Mouse (Mus musculus) lung, postnatal 0 days (tissue): Measurements from ENCODE around the gene Saxo1. TPM values are rescaled to one million over a fixed set of nuclear protein-coding genes. Genes with fewer than 3 reads are reported as not detected.

Experiments
- ATAC-seq: fragments of 200-750 bp; cut with Nextera tagmentation; 2 replicates; pipeline ENCODE4 v1.8.0; 2017; ENCODE audit warnings: moderate library complexity
- DNase-seq: peaks from one replicate; pipeline ENCODE4 v3.0.0-alpha.2; 2016; ENCODE audit warnings: low spot score
- H3K27ac ChIP-seq: fragments of 300-500 bp; sonication (generic); 2 replicates; pipeline ENCODE4 v1.5.1; 2014; ENCODE audit warnings: antibody characterized with exemption, mild to moderate bottlenecking, low read length, mixed read lengths
- H3K27me3 ChIP-seq: fragments of 300-500 bp; sonication (generic); replicated peaks from 2 replicates; pipeline ENCODE4 v1.6.1; 2014; ENCODE audit warnings: low read length, mixed read lengths; ENCODE audit not compliant: insufficient read depth
- H3K36me3 ChIP-seq: fragments of 300-500 bp; sonication (generic); 2 replicates; pipeline ENCODE4 v1.6.1; 2014; ENCODE audit warnings: low read length, mixed read lengths; ENCODE audit not compliant: insufficient read depth
- H3K4me1 ChIP-seq: fragments of 300-500 bp; sonication (generic); 2 replicates; pipeline ENCODE4 v1.6.1; 2014; ENCODE audit warnings: antibody characterized with exemption, low read depth, low read length, mixed read lengths; ENCODE audit not compliant: insufficient read depth
- H3K4me2 ChIP-seq: fragments of 300-500 bp; sonication (generic); replicated peaks from 2 replicates; pipeline ENCODE4 v1.6.1; 2014; ENCODE audit warnings: low read depth, mild to moderate bottlenecking, low read length, moderate library complexity, mixed read lengths
- H3K4me3 ChIP-seq: fragments of 300-500 bp; sonication (generic); 2 replicates; pipeline ENCODE4 v1.5.1; 2014; ENCODE audit warnings: low read depth, low read length
- H3K9ac ChIP-seq: fragments of 300-500 bp; sonication (generic); replicated peaks from 2 replicates; pipeline ENCODE4 v1.6.1; 2014; ENCODE audit warnings: low read depth, mild to moderate bottlenecking
- H3K9me3 ChIP-seq: fragments of 300-500 bp; sonication (generic); 2 replicates; pipeline ENCODE4 v1.6.1; 2016; ENCODE audit warnings: low read length, mixed read lengths
- CTCF ChIP-seq: IDR thresholded peaks from 2 replicates; pipeline ENCODE4 v1.5.1; 2016; ENCODE audit warnings: antibody characterized with exemption, mild to moderate bottlenecking
- EP300 ChIP-seq: IDR thresholded peaks from 2 replicates; pipeline ENCODE4 v1.6.1; 2016; ENCODE audit warnings: antibody characterized with exemption, mild to moderate bottlenecking, control low read depth
- WGBS: fragments of 180-500 bp; shearing (Covaris S2); extraction: QIAGEN DNeasy Blood & Tissue Kit; methylation state at CpG from one replicate; pipeline ENCODE4 v1.1.7; 2014; 5-methylcytosine and 5-hydroxymethylcytosine counted together
- polyA plus RNA-seq: library from polyadenylated mRNA; unstranded; fragments of >200 nt; fragmentation: Nextera tagmentation; extraction: Ambion mirVana; gene quantifications from 2 replicates; pipeline ENCODE4 v1.2.1, GENCODE M21; 2015

Gene Saxo1
- polyA plus RNA-seq, 1 experiment from 2014 or later, result 0.06 TPM

GRCm38 (mm10) chr4:86537972-86538371 is 20.2 kb downstream of the Saxo1 start:
- ATAC-seq (no peak), DNase-seq (peak; percentile 67)
- no peaks in the 10 kb centered on the region for H3K9me3 ChIP-seq
- no peaks in the 10 kb centered on the region for H3K36me3 ChIP-seq
- WGBS, result 42% methylated on average over 4 of the region's 4 CpGs
- no peaks in the 10 kb centered on the region for H3K4me1 ChIP-seq
- no peak overlapping the region for H3K4me2 ChIP-seq
- H3K27ac ChIP-seq, result no peak overlapping the region
- no peak overlapping the region for H3K9ac ChIP-seq
- H3K4me3 ChIP-seq, result no peak overlapping the region
- TF ChIP-seq EP300, result no peak
- peak; percentile 70 for TF ChIP-seq CTCF
- H3K27me3 ChIP-seq, result no peaks in the 10 kb centered on the region

GRCm38 (mm10) chr4:86534091-86534481 is 24.0 kb downstream of the Saxo1 start:
- Histone ChIP-seq H3K9ac (no peak overlapping the region), H3K4me2 (no peak overlapping the region), H3K9me3 (no peaks in the 10 kb centered on the region), H3K4me3 (no peak overlapping the region), H3K27ac (no peak overlapping the region), H3K27me3 (no peaks in the 10 kb centered on the region), H3K36me3 (no peaks in the 10 kb centered on the region), H3K4me1 (no peaks in the 10 kb centered on the region)
- ATAC-seq (no peak), DNase-seq (no peak)
- TF ChIP-seq EP300, result no peak
- no peak for TF ChIP-seq CTCF
- WGBS, result 58% methylated on average over 5 of the region's 5 CpGs

- Histone ChIP-seq H3K9me3 (no peaks in the 10 kb centered on the region), H3K27ac (no peak overlapping the region), H3K4me2 (no peak overlapping the region), H3K4me3 (no peak overlapping the region), H3K4me1 (no peaks in the 10 kb centered on the region), H3K36me3 (no peaks in the 10 kb centered on the region), H3K27me3 (no peaks in the 10 kb centered on the region), H3K9ac (no peak overlapping the region)
- 65% methylated on average over 8 of the region's 8 CpGs for WGBS
- TF ChIP-seq EP300 (no peak), CTCF (no peak)
- DNase-seq, result peak; percentile 17
- no peak for ATAC-seq
Measured at GRCm38 (mm10) chr4:86533406-86534090, 24.6 kb downstream of the Saxo1 start.

GRCm38 (mm10) chr4:86529161-86529560 is 29.0 kb downstream of the Saxo1 start:
- H3K9ac ChIP-seq, result no peak overlapping the region
- ATAC-seq (no peak), DNase-seq (no peak)
- H3K4me2 ChIP-seq, result no peak overlapping the region
- WGBS, result 69% methylated on average over 6 of the region's 6 CpGs
- H3K9me3 ChIP-seq, result no peaks in the 10 kb centered on the region
- no peaks in the 10 kb centered on the region for H3K4me1 ChIP-seq
- H3K27ac ChIP-seq, result no peak overlapping the region
- TF ChIP-seq CTCF (no peak), EP300 (no peak)
- no peak overlapping the region for H3K4me3 ChIP-seq
- no peaks in the 10 kb centered on the region for H3K27me3 ChIP-seq
- H3K36me3 ChIP-seq, result no peaks in the 10 kb centered on the region

GRCm38 (mm10) chr4:86527162-86528136 is 30.7 kb downstream of the Saxo1 start:
- H3K27me3 ChIP-seq, result no peaks in the 10 kb centered on the region
- WGBS, result 38% methylated on average over 11 of the region's 11 CpGs
- H3K36me3 ChIP-seq, result no peaks in the 10 kb centered on the region
- H3K4me1 ChIP-seq, result no peaks in the 10 kb centered on the region
- 0 out of 2 replicates have a peak overlapping the region, but pooled peaks have one; percentile 26 for H3K27ac ChIP-seq
- H3K4me2 ChIP-seq, result no peak overlapping the region
- no peaks in the 10 kb centered on the region for H3K9me3 ChIP-seq
- TF ChIP-seq CTCF, result no peak
- no peak for TF ChIP-seq EP300
- DNase-seq, result peak; percentile 52
- ATAC-seq, result peak; percentile 66
- no peak overlapping the region for H3K4me3 ChIP-seq
- no peak overlapping the region for H3K9ac ChIP-seq

- Histone ChIP-seq H3K9me3 (no peaks in the 10 kb centered on the region), H3K4me3 (no peak overlapping the region), H3K36me3 (no peaks in the 10 kb centered on the region), H3K27ac (no peak overlapping the region), H3K27me3 (no peaks in the 10 kb centered on the region), H3K9ac (no peak overlapping the region), H3K4me2 (no peak overlapping the region), H3K4me1 (no peaks in the 10 kb centered on the region)
- DNase-seq (no peak), ATAC-seq (no peak)
- WGBS, result 94% methylated on average over 1 of the region's 1 CpGs
- no peak for TF ChIP-seq CTCF
- no peak for TF ChIP-seq EP300
Measured at GRCm38 (mm10) chr4:86524483-86524882, 33.6 kb downstream of the Saxo1 start.
